17 mouse cellular contexts compared by ENCODE assay signal in the genomic region with DNA sequence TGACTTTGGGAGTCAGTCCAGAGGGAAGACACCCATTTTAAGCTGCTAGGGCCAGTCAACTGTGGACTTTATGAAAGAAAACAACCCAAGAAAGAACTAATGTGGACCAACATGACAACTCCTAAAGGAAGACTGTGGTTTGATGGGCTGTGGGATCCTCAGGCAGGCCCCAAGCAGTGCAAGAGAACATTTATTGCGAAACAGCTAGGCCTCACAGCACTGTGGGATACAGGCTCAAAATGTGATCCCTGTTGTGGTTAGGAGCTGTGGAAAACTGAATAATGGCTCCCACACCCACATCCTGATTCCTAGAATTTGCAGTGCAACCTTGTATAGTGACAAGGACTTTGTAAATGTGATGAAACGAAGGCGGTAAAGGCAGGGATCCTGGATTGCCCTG.
"Had no signal": no experiment of that assay in that cellular context is flagged by ENCODE, and none has a peak within 500 bp of the region (broad histone marks: within the 10 kb centered on the region; RNA-seq: fewer than 3 reads in every experiment).

No protein-coding gene starts in this region.

- H3K27ac ChIP-seq: liver, embryonic 15.5 days; midbrain, embryonic 15.5 days; neural tube, embryonic 13.5 days had no signal

- H3K36me3 ChIP-seq: liver, embryonic 15.5 days; midbrain, embryonic 15.5 days; neural tube, embryonic 13.5 days had no signal

- H3K4me2 ChIP-seq: liver, embryonic 11.5 days; liver, embryonic 15.5 days; midbrain, embryonic 11.5 days; midbrain, embryonic 15.5 days; neural tube, embryonic 13.5 days had no signal

- DNase-seq: kidney, adult 8-10 months; kidney, postnatal 25 days; layer of hippocampus, adult 9-11 months; left cerebral cortex, postnatal 4 days; lung, adult 2 months; lung, postnatal 4 days; retina, postnatal 1 day; right cerebral cortex, postnatal 4 days; spleen, adult 18-20 months; thymus, postnatal 4 days had no signal

- ATAC-seq: lung, postnatal 0 days; midbrain, embryonic 15.5 days had no signal

- H3K9ac ChIP-seq: liver, embryonic 15.5 days; midbrain, embryonic 15.5 days; neural tube, embryonic 13.5 days had no signal

- H3K4me3 ChIP-seq: liver, embryonic 15.5 days; megakaryocyte, embryonic 14.5 days; midbrain, embryonic 15.5 days; neural tube, embryonic 13.5 days had no signal

- H3K4me1 ChIP-seq: liver, embryonic 15.5 days; midbrain, embryonic 15.5 days had no signal

- H3K27me3 ChIP-seq: liver, embryonic 15.5 days; megakaryocyte, embryonic 14.5 days; midbrain, embryonic 15.5 days had no signal

- H3K9me3 ChIP-seq: liver, embryonic 15.5 days; megakaryocyte, embryonic 14.5 days had no signal
